Mouse (Mus musculus): ENCODE measurements around the gene Gm10639. TPM values are rescaled to one million over a fixed set of nuclear protein-coding genes. Genes with fewer than 3 reads are reported as not detected.
"Not testable (repeated sequence)": the region's sequence is repeated elsewhere in the genome, so short reads cannot be mapped to it uniquely, and the experiment has no call there.

The Gm10639 gene
- under 1 TPM in 1 of 4 experiments, not detected in 3; 0.65 TPM for total RNA-seq (2022)

GRCm38 (mm10) chr9:78289723-78290122 is at the start of gene Gm10639:
Gm10639 (plus strand) TSS chr9:78289923.
- DNase-seq (ENCODE audit: low spot score in 2 of 2), result not testable (repeated sequence)

GRCm38 (mm10) chr9:78255683-78256470 is 33.8 kb upstream of the Gm10639 start:
- DNase-seq (ENCODE audit: low spot score in 2 of 2), result not testable (repeated sequence)

GRCm38 (mm10) chr9:78256914-78257313 is 32.8 kb upstream of the Gm10639 start, which contains the start of gene Gm3776:
Gm3776 (plus strand) TSS chr9:78257129.
- DNase-seq (ENCODE audit: low spot score in 2 of 2), result not testable (repeated sequence)

- peak in 1 of 2 experiments; percentile 6 for DNase-seq (ENCODE audit: low spot score in 2 of 2)
These were observed 30.0 kb upstream of the Gm10639 start for GRCm38 (mm10) chr9:78259688-78260087.

- not testable (repeated sequence) for DNase-seq (ENCODE audit: low spot score in 2 of 2)
These were observed 18.8 kb upstream of the Gm10639 start for GRCm38 (mm10) chr9:78270945-78271344.

- not testable (repeated sequence) for DNase-seq (ENCODE audit: low spot score in 2 of 2)
These were observed 7.6 kb upstream of the Gm10639 start for GRCm38 (mm10) chr9:78282002-78282711.

- DNase-seq (ENCODE audit: low spot score in 2 of 2), result not testable (repeated sequence)
These were observed 660 bp upstream of the Gm10639 start for GRCm38 (mm10) chr9:78289063-78289462.

GRCm38 (mm10) chr9:78292462-78292861 is 2.7 kb downstream of the Gm10639 start:
- DNase-seq (ENCODE audit: low spot score in 2 of 2), result not testable (repeated sequence)

GRCm38 (mm10) chr9:78293683-78294082 is 4.0 kb downstream of the Gm10639 start:
- not testable (repeated sequence) for DNase-seq (ENCODE audit: low spot score in 2 of 2)

GRCm38 (mm10) chr9:78294781-78295180 is 5.1 kb downstream of the Gm10639 start:
- not testable (repeated sequence) for DNase-seq (ENCODE audit: low spot score in 2 of 2)

- peak in 1 of 2 experiments; percentile 3 for DNase-seq (ENCODE audit: low spot score in 2 of 2)
These were observed 6.4 kb downstream of the Gm10639 start for GRCm38 (mm10) chr9:78296089-78296488.

GRCm38 (mm10) chr9:78298232-78298631 is 8.5 kb downstream of the Gm10639 start:
- DNase-seq (ENCODE audit: low spot score in 2 of 2), result no peak

GRCm38 (mm10) chr9:78299143-78299542 is 9.4 kb downstream of the Gm10639 start:
- not testable (repeated sequence) for DNase-seq (ENCODE audit: low spot score in 2 of 2)

- not testable (repeated sequence) for DNase-seq (ENCODE audit: low spot score in 2 of 2)
These were observed 18.4 kb downstream of the Gm10639 start for GRCm38 (mm10) chr9:78308122-78308521.

GRCm38 (mm10) chr9:78314696-78315095 is 25.0 kb downstream of the Gm10639 start, which contains the start of gene Omt2a:
Omt2a (minus strand) TSS chr9:78314796.
- DNase-seq (ENCODE audit: low spot score in 2 of 2), result no peak

- no peak for DNase-seq (ENCODE audit: low spot score in 2 of 2)
These were observed 29.8 kb downstream of the Gm10639 start for GRCm38 (mm10) chr9:78319499-78319898.

- not testable (repeated sequence) for DNase-seq (ENCODE audit: low spot score in 2 of 2)
These were observed 37.6 kb downstream of the Gm10639 start, which contains the start of gene Omt2b for GRCm38 (mm10) chr9:78327289-78327688. Omt2b (plus strand) TSS chr9:78327589.

GRCm38 (mm10) chr9:78337050-78337449 is 47.3 kb downstream of the Gm10639 start:
- not testable (repeated sequence) for DNase-seq (ENCODE audit: low spot score in 2 of 2)

- DNase-seq (ENCODE audit: low spot score in 2 of 2), result not testable (repeated sequence)
These were observed 50.6 kb downstream of the Gm10639 start for GRCm38 (mm10) chr9:78340324-78340723.

- not testable (repeated sequence) for DNase-seq (ENCODE audit: low spot score in 2 of 2)
These were observed 52.8 kb downstream of the Gm10639 start for GRCm38 (mm10) chr9:78342494-78342893.

- not testable (repeated sequence) for DNase-seq (ENCODE audit: low spot score in 2 of 2)
These were observed 53.3 kb downstream of the Gm10639 start for GRCm38 (mm10) chr9:78343055-78343454.

- DNase-seq (ENCODE audit: low spot score in 2 of 2), result not testable (repeated sequence)
These were observed 55.5 kb downstream of the Gm10639 start for GRCm38 (mm10) chr9:78345235-78345634.

Data from gastrocnemius, adult 8-10 months (tissue).